Mouse (Mus musculus) ovary, adult 2 months (tissue): ENCODE data around the gene Rbp7. TPM values are rescaled to one million over a fixed set of nuclear protein-coding genes. Genes with fewer than 3 reads are reported as not detected.

Source experiments
- polyA plus RNA-seq: library from polyadenylated mRNA; depleted of rRNA; stranded (reverse); fragments of >200 nt; gene quantifications from 2 replicates; pipeline ENCODE4 v1.2.3, GENCODE M21; 2012; rRNA removed

Gene Rbp7
- polyA plus RNA-seq, result 0.75 and 2.1 TPM in 2 replicates

DNA sequence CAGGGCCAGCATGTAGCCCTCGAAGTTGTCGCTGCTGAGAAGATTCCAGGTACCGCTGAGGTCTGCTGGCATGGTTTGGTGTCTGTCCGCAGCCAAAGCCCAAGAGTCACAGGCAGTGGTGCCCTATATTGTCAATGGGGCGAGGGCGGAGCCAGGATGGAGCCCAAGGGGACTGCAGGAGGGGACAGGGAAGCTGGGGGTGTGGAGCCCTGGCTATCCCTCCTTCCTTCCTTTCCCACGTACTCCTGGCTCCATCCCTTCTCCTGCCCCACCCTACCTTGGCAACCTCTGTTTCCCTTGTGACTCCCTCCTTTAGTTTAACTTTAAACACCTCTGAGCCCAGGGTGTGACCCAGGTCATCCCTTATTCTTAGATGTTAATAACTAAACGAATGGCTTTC lies at the start of gene Rbp7:
TSS of gene Rbp7 (minus strand) at position 100 of the 400 bp plus-strand sequence.

GRCm38 (mm10) chr4:149485053-149485824 lies 30.5 kb upstream of the Rbp7 start, which contains the start of the genes Nmnat1 and Lzic:
TSS of gene Nmnat1 (minus strand) at chr4:149485202.
TSS of gene Lzic (plus strand) at chr4:149485229.

GRCm38 (mm10) chr4:149477078-149477477 lies 22.3 kb upstream of the Rbp7 start, which contains the start of gene Tmem274:
TSS of gene Tmem274 (plus strand) at chr4:149477378.

DNA sequence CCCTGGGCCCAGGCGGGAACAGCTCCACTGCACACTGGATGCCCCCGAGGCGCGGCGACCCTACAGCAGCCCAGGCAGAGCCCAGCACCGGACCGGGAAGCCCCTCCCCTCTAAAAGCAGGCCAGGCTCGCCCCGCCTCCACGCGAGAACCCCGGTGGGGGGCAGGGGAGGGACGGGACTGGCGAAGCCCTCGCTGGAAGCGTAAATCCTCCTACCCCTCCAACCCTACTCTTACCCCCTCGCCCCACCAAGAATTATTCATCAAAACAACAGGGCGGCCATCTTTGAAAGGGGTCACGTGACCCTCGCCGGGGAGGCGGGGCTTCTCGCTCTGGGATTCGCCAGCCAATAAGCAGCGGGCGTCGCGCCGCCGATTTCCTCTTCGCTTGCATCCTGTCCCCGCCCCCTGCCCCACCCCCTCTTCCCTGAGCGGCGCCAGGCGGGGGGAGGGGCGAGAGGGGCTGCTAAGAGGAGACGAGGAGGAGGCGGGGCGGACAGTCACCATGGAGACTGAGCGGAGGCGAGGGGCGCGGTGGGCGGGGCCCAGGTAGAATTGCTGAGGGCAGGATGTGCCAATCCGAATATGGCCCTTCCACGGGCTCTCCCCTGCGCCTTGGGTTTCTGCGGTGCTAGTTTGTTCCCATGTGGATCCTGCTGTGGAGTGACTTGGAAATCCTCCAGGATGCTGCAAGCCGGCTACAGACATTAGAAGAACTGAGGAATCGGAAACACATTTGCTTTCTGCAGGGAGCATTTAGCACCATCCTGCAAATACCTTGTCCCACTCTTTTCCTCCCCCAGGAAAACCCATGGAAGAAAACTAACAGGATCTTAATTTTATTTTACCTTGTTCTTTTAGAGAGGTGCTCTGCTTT lies 28.2 kb downstream of the Rbp7 start, which contains the start of gene Ube4b:
TSS of gene Ube4b (minus strand) at position 425 of the 875 bp plus-strand sequence.

Other genes starting within 250 kb of the Rbp7 start
- 32.9 and 34.3 TPM in 2 replicates for gene Kif1b, start 147.3 kb downstream of the Rbp7 start, polyA plus RNA-seq
- gene Ube4b, start 28.2 kb downstream of the Rbp7 start, polyA plus RNA-seq, result 77.2 and 81.5 TPM in 2 replicates
- gene Tmem274, start 22.4 kb upstream of the Rbp7 start, polyA plus RNA-seq, result not detected in 2 replicates
- gene Nmnat1, start 30.2 kb upstream of the Rbp7 start, polyA plus RNA-seq, result 11.2 and 11.8 TPM in 2 replicates
- 8.6 and 13.6 TPM in 2 replicates for gene Lzic, start 30.3 kb upstream of the Rbp7 start, polyA plus RNA-seq
- gene Ctnnbip1, start 63.3 kb upstream of the Rbp7 start, polyA plus RNA-seq, result 16.3 and 21.5 TPM in 2 replicates
- 49.8 and 53.6 TPM in 2 replicates for gene Clstn1, start 131.5 kb upstream of the Rbp7 start, polyA plus RNA-seq
- 21.6 and 23.9 TPM in 2 replicates for gene Pik3cd, start 247.6 kb upstream of the Rbp7 start, polyA plus RNA-seq